8 mouse cellular contexts compared by ENCODE assay signal in genomic region chr10:79986232-79986878, GRCm38 (mm10). TPM values are rescaled to one million over a fixed set of nuclear protein-coding genes. Genes with fewer than 3 reads are reported as not detected.
DNase-seq lines count a peak whose midpoint lies in the region; ATAC-seq and TF ChIP-seq lines count a peak whose summit lies in the region.
"Had no signal": no experiment of that assay in that cellular context is flagged by ENCODE, and none has a peak within 500 bp of the region (broad histone marks: within the 10 kb centered on the region; RNA-seq: fewer than 3 reads in every experiment).

No protein-coding gene starts in this region.

- no peak for TF ChIP-seq POLR2A in CH12.LX (IDR thresholded peaks at IDR 0.05; ENCODE audit: low read depth, low read length)
- peak; percentile 35; the same call in 1 of the 2 replicates for TF ChIP-seq POLR2A in lung, adult 2 months (IDR thresholded peaks at IDR 0.05; ENCODE audit: borderline replicate concordance, extremely low read depth, low read depth, low read length)

- dilution Hi-C loops in CH12.LX (cut with MboI; ENCODE audit: extremely low pct_ligation_motif_present, extremely low pct_unique_long_range_greater_than_20kb, low sequenced_read_pairs) = no loop called here

- H3K4me3 ChIP-seq in CH12.LX (replicated peaks in 1 of 3; ENCODE audit: low read depth in 2 of 3, low read length in 2 of 3, poor library complexity in 1 of 3) = peak overlapping the region; percentile 50 to 89 (median 68)
- H3K4me3 ChIP-seq in hindbrain, embryonic 10.5 days = peak overlapping the region; percentile 78
- no peak overlapping the region for H3K4me3 ChIP-seq in lung, adult 2 months (replicated peaks; ENCODE audit: extremely low read depth, low read depth, low read length)
- peak overlapping the region; percentile 73 for H3K4me3 ChIP-seq in stomach, embryonic 15.5 days (replicated peaks)

- peak overlapping the region; percentile 68 for H3K9ac ChIP-seq in CH12.LX (ENCODE audit: insufficient read depth, low read depth)
- H3K9ac ChIP-seq in stomach, embryonic 15.5 days = peak overlapping the region; percentile 55; the same call in 1 of the 2 replicates

- peak; percentile 42 for ATAC-seq in erythroblast, adult 5-6 weeks (replicated peaks; ENCODE audit: low FRiP score, poor library complexity, severe bottlenecking)
- ATAC-seq in stomach, embryonic 15.5 days (ENCODE audit: insufficient read depth, low FRiP score, low read depth) = no peak

- peaks cover 6% of the 10 kb centered on the region for H3K9me3 ChIP-seq in CH12.LX (replicated peaks; ENCODE audit: low read length)
- peaks cover 6% of the 10 kb centered on the region; the same call in 1 of the 2 replicates for H3K9me3 ChIP-seq in hindbrain, embryonic 10.5 days
- no peaks in the 10 kb centered on the region for H3K9me3 ChIP-seq in stomach, embryonic 15.5 days

- no peak for TF ChIP-seq CTCF in CH12.LX (conservative IDR thresholded peaks at IDR 0.05 in 1 of 2, IDR thresholded peaks at IDR 0.05 in 1 of 2; ENCODE audit: low read depth in 2 of 2, low read length in 2 of 2)
- no peak for TF ChIP-seq CTCF in lung, adult 2 months (IDR thresholded peaks at IDR 0.05; ENCODE audit: insufficient read depth, low read length)

- 44% methylated on average over 6 of the region's 6 CpGs for WGBS in hindbrain, embryonic 10.5 days
- WGBS in lung, adult 2 months = 13% methylated on average over 6 of the region's 6 CpGs
- WGBS in stomach, embryonic 15.5 days = 22% methylated on average over 6 of the region's 6 CpGs

- no peak for TF ChIP-seq RAD21 in CH12.LX (IDR thresholded peaks at IDR 0.05; ENCODE audit: low read depth, low read length)

- peaks cover 3% of the 10 kb centered on the region for H3K27me3 ChIP-seq in CH12.LX (replicated peaks)
- H3K27me3 ChIP-seq in hindbrain, embryonic 10.5 days (ENCODE audit: insufficient read depth, poor library complexity, severe bottlenecking) = peaks cover 53% of the 10 kb centered on the region
- no peaks in the 10 kb centered on the region for H3K27me3 ChIP-seq in stomach, embryonic 15.5 days (replicated peaks)

- peak; percentile 24; the same call in 1 of the 2 replicates for TF ChIP-seq EP300 in CH12.LX (IDR thresholded peaks at IDR 0.05; ENCODE audit: low read length)

- H3K4me2 ChIP-seq in CH12.LX (ENCODE audit: insufficient read depth, low read depth, poor library complexity, severe bottlenecking) = peak overlapping the region; percentile 81
- peak overlapping the region; percentile 85 for H3K4me2 ChIP-seq in stomach, embryonic 15.5 days

- DNase-seq in CH12.LX (ENCODE audit: extremely low read depth) (no peak), NIH3T3 (ENCODE audit: low read depth) (peak; percentile 66)
- no peak for DNase-seq in hindbrain, embryonic 10.5 days (ENCODE audit: low spot score)
- no peak for DNase-seq in lung, adult 2 months
- no peak for DNase-seq in layer of hippocampus, adult 9-11 months

- peaks cover 6 to 21% of the 10 kb centered on the region in 2 experiments for H3K36me3 ChIP-seq in CH12.LX (replicated peaks in 1 of 2; ENCODE audit: control insufficient read depth in 1 of 2, insufficient read depth in 1 of 2, low read length in 1 of 2)
- H3K36me3 ChIP-seq in hindbrain, embryonic 10.5 days = peaks cover 13% of the 10 kb centered on the region
- peaks cover 8% of the 10 kb centered on the region for H3K36me3 ChIP-seq in stomach, embryonic 15.5 days

- peaks cover 21 to 58% of the 10 kb centered on the region in 2 experiments for H3K4me1 ChIP-seq in CH12.LX (ENCODE audit: control insufficient read depth in 1 of 2, insufficient read depth in 2 of 2)
- H3K4me1 ChIP-seq in hindbrain, embryonic 10.5 days (replicated peaks) = peaks cover 71% of the 10 kb centered on the region
- peaks cover 30% of the 10 kb centered on the region for H3K4me1 ChIP-seq in lung, adult 2 months (ENCODE audit: control insufficient read depth, insufficient read depth, low read length)
- H3K4me1 ChIP-seq in stomach, embryonic 15.5 days = peaks cover 49% of the 10 kb centered on the region

- H3K27ac ChIP-seq in CH12.LX (ENCODE audit: insufficient read depth, low read depth) = peak overlapping the region; percentile 94
- peak overlapping the region; percentile 93 for H3K27ac ChIP-seq in hindbrain, embryonic 10.5 days
- peak overlapping the region; percentile 99 for H3K27ac ChIP-seq in stomach, embryonic 15.5 days

- peaks cover 25% of the 10 kb centered on the region for H3K79me2 ChIP-seq in CH12.LX (replicated peaks; ENCODE audit: control insufficient read depth, extremely low read depth, insufficient read depth, poor library complexity, severe bottlenecking)

- in situ Hi-C loops in CH12.LX (cut with MboI; ENCODE audit: low pct_ligation_motif_present, low pct_unique_long_range_greater_than_20kb, low sequenced_read_pairs) = loop anchor here (5.0 kb wide), 2 partner anchors 126 to 156 kb away; partner anchors contain the start of gene Cbarp

TF ChIP-seq in CH12.LX, 34 proteins besides CTCF, POLR2A, EP300 and RAD21:
- TF ChIP-seq CHD1 (IDR thresholded peaks at IDR 0.05; ENCODE audit: low read depth, low read length) (peak; percentile 72; the same call in 1 of the 2 replicates), JUND (conservative IDR thresholded peaks at IDR 0.05; ENCODE audit: low read depth, low read length) (no peak)
TF ChIP-seq in CH12.LX: peak in this region for 1.

RNA-seq across cellular contexts. Expression of gene Cnn2, which starts 2.0 kb away (rescaled TPM):
- 26.3 and 26.9 TPM in 2 replicates for total RNA-seq in CH12.LX (2012; rRNA removed)
- total RNA-seq in CH12.LX (2014; rRNA removed) = 46.3 and 49.0 TPM in 2 replicates
- polyA plus RNA-seq in CH12.LX (2012; ENCODE audit: insufficient read length, low read depth) = 52.6 and 62.7 TPM in 2 replicates
- total RNA-seq in erythroblast, adult 5-6 weeks (2015; ENCODE audit: low replicate concordance) = 33.8 and 46.6 TPM in 2 replicates
- total RNA-seq in erythroblast, adult 5-6 weeks (2017; ENCODE audit: low replicate concordance) = 30.0 and 73.0 TPM in 2 replicates
- 201 and 223 TPM in 2 replicates for polyA plus RNA-seq in hindbrain, embryonic 10.5 days (2016; fragmentation: Nextera tagmentation; extraction: Ambion mirVana)
- polyA plus RNA-seq in lung, adult 2 months (2012; rRNA removed) = 387 and 395 TPM in 2 replicates
- polyA plus RNA-seq in stomach, embryonic 15.5 days (2015; fragmentation: Nextera tagmentation; extraction: Ambion mirVana) = 274 and 279 TPM in 2 replicates

RNA-seq across cellular contexts. Expression of gene Tmem259, which starts 2.2 kb away (rescaled TPM):
- total RNA-seq in CH12.LX (2012; rRNA removed) = 67.1 and 71.7 TPM in 2 replicates
- 50.1 and 50.2 TPM in 2 replicates for total RNA-seq in CH12.LX (2014; rRNA removed)
- 66.0 and 84.2 TPM in 2 replicates for polyA plus RNA-seq in CH12.LX (2012; ENCODE audit: insufficient read length, low read depth)
- total RNA-seq in erythroblast, adult 5-6 weeks (2015; ENCODE audit: low replicate concordance) = 13.6 and 29.6 TPM in 2 replicates
- 12.8 and 22.6 TPM in 2 replicates for total RNA-seq in erythroblast, adult 5-6 weeks (2017; ENCODE audit: low replicate concordance)
- 11.8 and 13.1 TPM in 2 replicates for polyA plus RNA-seq in hindbrain, embryonic 10.5 days (2016; fragmentation: Nextera tagmentation; extraction: Ambion mirVana)
- polyA plus RNA-seq in lung, adult 2 months (2012; rRNA removed) = 294 and 318 TPM in 2 replicates
- polyA plus RNA-seq in stomach, embryonic 15.5 days (2015; fragmentation: Nextera tagmentation; extraction: Ambion mirVana) = 20.6 and 21.3 TPM in 2 replicates

RNA-seq across cellular contexts. Expression of gene Abca7, which starts 9.9 kb away (rescaled TPM):
- total RNA-seq in CH12.LX (2012; rRNA removed) (6.8 and 7.0 TPM in 2 replicates), CH12.LX (2014; rRNA removed) (2.3 TPM in 2 replicates)
- polyA plus RNA-seq in CH12.LX (2012; ENCODE audit: insufficient read length, low read depth) = 5.4 and 6.1 TPM in 2 replicates
- total RNA-seq in erythroblast, adult 5-6 weeks (2015; ENCODE audit: low replicate concordance) = 14.4 and 18.2 TPM in 2 replicates
- 19.4 and 27.7 TPM in 2 replicates for total RNA-seq in erythroblast, adult 5-6 weeks (2017; ENCODE audit: low replicate concordance)
- 4.4 and 6.0 TPM in 2 replicates for polyA plus RNA-seq in hindbrain, embryonic 10.5 days (2016; fragmentation: Nextera tagmentation; extraction: Ambion mirVana)
- 31.4 and 38.2 TPM in 2 replicates for polyA plus RNA-seq in lung, adult 2 months (2012; rRNA removed)
- 4.2 and 4.8 TPM in 2 replicates for polyA plus RNA-seq in stomach, embryonic 15.5 days (2015; fragmentation: Nextera tagmentation; extraction: Ambion mirVana)

RNA-seq across cellular contexts. Expression of gene Grin3b, which starts 15.8 kb away (rescaled TPM):
- 0.59 and 0.76 TPM in 2 replicates for total RNA-seq in CH12.LX (2012; rRNA removed)
- total RNA-seq in CH12.LX (2014; rRNA removed) = 0.27 and 0.30 TPM in 2 replicates
- 0.56 and 0.78 TPM in 2 replicates for polyA plus RNA-seq in CH12.LX (2012; ENCODE audit: insufficient read length, low read depth)
- total RNA-seq in erythroblast, adult 5-6 weeks (2015; ENCODE audit: low replicate concordance) = not detected in 2 replicates
- total RNA-seq in erythroblast, adult 5-6 weeks (2017; ENCODE audit: low replicate concordance) = not detected in 2 replicates
- polyA plus RNA-seq in hindbrain, embryonic 10.5 days (2016; fragmentation: Nextera tagmentation; extraction: Ambion mirVana) = 0.35 TPM in 2 replicates
- 0.33 TPM in 1 of 2 replicates, not detected in the other for polyA plus RNA-seq in lung, adult 2 months (2012; rRNA removed)
- 0.27 and 0.34 TPM in 2 replicates for polyA plus RNA-seq in stomach, embryonic 15.5 days (2015; fragmentation: Nextera tagmentation; extraction: Ambion mirVana)
- total RNA-seq: hematopoietic stem cell, adult 5-6 weeks had no signal

RNA-seq across cellular contexts. Expression of gene Wdr18, which starts 26.4 kb away (rescaled TPM):
- total RNA-seq in CH12.LX (2012; rRNA removed) (92.1 and 111 TPM in 2 replicates), CH12.LX (2014; rRNA removed) (59.7 and 70.8 TPM in 2 replicates)
- 54.2 and 69.7 TPM in 2 replicates for polyA plus RNA-seq in CH12.LX (2012; ENCODE audit: insufficient read length, low read depth)
- total RNA-seq in erythroblast, adult 5-6 weeks (2015; ENCODE audit: low replicate concordance) = 4.0 and 7.5 TPM in 2 replicates
- total RNA-seq in erythroblast, adult 5-6 weeks (2017; ENCODE audit: low replicate concordance) = 2.5 and 14.2 TPM in 2 replicates
- polyA plus RNA-seq in hindbrain, embryonic 10.5 days (2016; fragmentation: Nextera tagmentation; extraction: Ambion mirVana) = 128 and 140 TPM in 2 replicates
- 33.5 and 35.5 TPM in 2 replicates for polyA plus RNA-seq in lung, adult 2 months (2012; rRNA removed)
- polyA plus RNA-seq in stomach, embryonic 15.5 days (2015; fragmentation: Nextera tagmentation; extraction: Ambion mirVana) = 86.0 and 86.2 TPM in 2 replicates
